Mouse (Mus musculus) retina, adult 2 months (tissue): ENCODE results near the gene Adss.

ENCODE experiments used
- DNase-seq: peaks from one replicate; pipeline ENCODE4 v3.0.0-alpha.2; 2012; ENCODE audit warnings: low read depth, low spot score

Adss gene

GRCm38 (mm10) chr1:177727883-177728525 is 68.3 kb downstream of the Adss start:
- no peak for DNase-seq

GRCm38 (mm10) chr1:177726870-177727269 is 69.4 kb downstream of the Adss start:
- DNase-seq: no peak

DNA sequence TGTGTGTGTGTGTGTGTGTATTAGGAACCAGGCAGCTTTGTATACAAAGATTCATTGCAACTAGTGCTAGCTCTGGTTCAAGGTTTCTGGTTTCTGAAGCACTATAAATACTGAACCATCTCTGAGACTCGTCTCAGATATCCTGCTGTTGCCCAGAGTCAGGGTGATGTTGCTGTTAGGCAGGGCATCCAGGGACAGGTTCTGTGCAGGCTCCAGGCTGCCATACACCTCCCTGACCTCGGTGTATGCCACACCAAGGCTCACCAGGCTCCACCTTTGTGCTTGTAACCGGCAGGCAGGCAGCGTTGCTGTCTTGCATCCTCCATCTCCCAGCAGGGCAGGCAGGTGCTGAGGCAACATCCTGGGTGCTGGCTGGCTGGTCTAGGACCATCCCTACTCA is 72.5 kb downstream of the Adss start:
- no peak for DNase-seq

DNA sequence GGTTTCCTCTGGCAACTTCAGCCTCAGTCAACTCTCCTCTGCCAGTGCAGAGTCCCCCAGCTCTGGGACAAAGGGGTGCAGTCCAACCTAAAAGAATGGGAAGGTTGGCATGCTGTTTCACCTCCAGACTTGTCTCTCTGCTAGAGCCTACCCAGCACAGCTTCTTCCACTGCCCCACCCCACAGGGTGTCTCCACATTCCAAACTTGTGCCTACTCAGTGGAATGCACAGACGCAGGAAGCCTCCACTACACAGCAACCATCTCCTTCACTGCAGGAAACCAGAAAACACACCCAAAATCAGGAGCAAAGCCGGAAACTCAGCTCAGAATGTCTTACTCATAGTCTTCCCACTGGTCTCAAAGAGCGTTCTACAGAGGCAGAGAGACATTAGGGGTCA is 77.3 kb downstream of the Adss start:
- DNase-seq: no peak

DNA sequence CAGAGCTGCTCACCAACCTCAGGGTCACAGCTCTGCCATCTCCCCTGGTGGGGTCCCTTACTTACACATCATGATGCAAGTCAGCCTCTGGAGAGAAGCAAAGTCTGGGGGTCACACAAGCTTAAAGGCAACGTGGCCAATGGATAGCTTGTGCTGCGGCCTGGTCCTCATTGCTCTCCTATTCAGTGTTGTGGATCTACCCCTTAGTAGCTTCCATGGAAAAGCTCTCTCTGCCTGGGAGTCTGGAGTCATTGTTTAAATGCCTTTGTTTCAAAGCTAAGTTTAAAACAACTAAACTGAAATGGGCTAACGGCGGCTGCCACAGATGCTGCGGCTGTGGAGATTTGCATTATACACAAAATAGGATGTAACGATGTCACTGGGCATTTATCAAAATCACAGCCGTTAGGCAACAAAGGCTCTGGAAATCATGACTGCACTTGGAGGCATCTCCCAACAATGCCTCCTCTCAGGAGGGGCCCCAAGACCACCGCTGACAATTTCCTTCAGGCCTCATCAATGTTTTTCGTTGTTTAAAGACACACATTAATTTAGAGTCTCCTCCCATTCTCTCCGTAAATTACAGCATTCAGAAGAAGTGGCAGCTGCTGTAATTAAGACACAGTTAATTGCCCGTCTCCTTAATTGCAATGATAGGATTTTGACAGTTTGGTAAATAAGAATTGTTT is 77.8 kb downstream of the Adss start:
- no peak for DNase-seq

- DNase-seq: no peak
These were observed 79.1 kb downstream of the Adss start for GRCm38 (mm10) chr1:177717057-177717835.

GRCm38 (mm10) chr1:177716448-177716847 is 79.9 kb downstream of the Adss start:
- no peak for DNase-seq

GRCm38 (mm10) chr1:177714397-177715012 is 81.8 kb downstream of the Adss start:
- no peak for DNase-seq

DNA sequence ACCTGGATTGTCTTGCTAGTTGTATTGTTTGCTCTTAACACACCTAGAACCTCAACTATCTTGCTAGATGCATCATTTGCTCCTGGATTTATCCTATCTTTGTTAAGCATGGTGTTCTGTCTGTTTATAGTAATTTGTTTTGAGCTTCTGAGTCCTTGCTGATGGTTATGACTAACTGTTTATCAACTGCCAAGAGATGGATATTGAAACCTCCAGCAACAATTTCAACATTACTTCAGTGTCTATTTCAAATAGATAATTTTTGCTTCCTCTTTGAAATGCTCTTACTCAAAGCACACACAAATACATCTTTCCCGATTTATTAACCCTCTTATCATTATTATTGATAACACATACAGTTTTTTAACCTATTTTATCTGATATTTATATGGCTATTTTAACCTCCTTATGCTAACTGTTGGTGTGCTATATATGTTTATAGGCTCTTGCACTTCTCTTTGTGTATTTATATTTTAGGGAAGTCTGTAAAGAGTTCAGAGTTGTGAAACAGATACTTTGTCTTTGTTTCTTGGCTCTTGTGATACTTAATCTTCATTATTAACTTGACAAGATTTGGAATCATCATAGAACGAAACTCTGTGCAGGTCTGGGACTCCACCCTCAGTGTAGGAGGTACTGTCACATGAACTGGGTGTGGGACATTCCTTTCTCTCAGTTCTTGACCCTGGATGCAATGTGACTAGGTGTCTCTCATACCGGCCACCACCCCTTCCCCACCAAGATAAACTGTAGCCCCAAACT is 82.5 kb downstream of the Adss start:
- no peak for DNase-seq
